Mouse (Mus musculus) midbrain, embryonic 15.5 days (tissue): ENCODE data around the gene Tns4. TPM values are rescaled to one million over a fixed set of nuclear protein-coding genes. Genes with fewer than 3 reads are reported as not detected.

Experiments
- ATAC-seq: fragments of 200-750 bp; cut with Nextera tagmentation; replicated peaks from 2 replicates; pipeline ENCODE4 v1.8.0; 2017; ENCODE audit warnings: moderate TSS enrichment
- H3K27ac ChIP-seq: fragments of 300-500 bp; sonication (generic); 2 replicates; pipeline ENCODE4 v1.5.1; 2015; ENCODE audit warnings: mild to moderate bottlenecking, inconsistent platforms
- H3K27me3 ChIP-seq: fragments of 300-500 bp; sonication (generic); replicated peaks from 2 replicates; pipeline ENCODE4 v1.6.1; 2015; ENCODE audit warnings: inconsistent platforms
- H3K36me3 ChIP-seq: fragments of 300-500 bp; sonication (generic); replicated peaks from 2 replicates; pipeline ENCODE4 v1.6.1; 2015; ENCODE audit warnings: inconsistent platforms
- H3K4me1 ChIP-seq: fragments of 300-500 bp; sonication (generic); 2 replicates; pipeline ENCODE4 v1.6.1; 2015; ENCODE audit warnings: inconsistent platforms
- H3K4me2 ChIP-seq: fragments of 300-500 bp; sonication (generic); 2 replicates; pipeline ENCODE4 v1.6.1; 2015; ENCODE audit warnings: inconsistent platforms, mild to moderate bottlenecking, moderate library complexity
- H3K4me3 ChIP-seq: fragments of 300-500 bp; sonication (generic); 2 replicates; pipeline ENCODE4 v1.5.1; 2015; ENCODE audit warnings: mild to moderate bottlenecking, inconsistent platforms
- H3K9ac ChIP-seq: fragments of 300-500 bp; sonication (generic); 2 replicates; pipeline ENCODE4 v1.6.1; 2015; ENCODE audit warnings: mild to moderate bottlenecking, inconsistent platforms
- H3K9me3 ChIP-seq: fragments of 300-500 bp; sonication (generic); 2 replicates; pipeline ENCODE4 v1.6.1; 2016; ENCODE audit warnings: inconsistent platforms
- WGBS: fragments of 180-500 bp; shearing (Covaris S2); methylation state at CpG from one replicate; pipeline ENCODE4 v1.1.7; 2015; ENCODE audit warnings: mixed read lengths; 5-methylcytosine and 5-hydroxymethylcytosine counted together
- polyA plus RNA-seq: library from polyadenylated mRNA; unstranded; fragments of >200 nt; fragmentation: Nextera tagmentation; extraction: Ambion mirVana; gene quantifications from 2 replicates; pipeline ENCODE4 v1.2.1, GENCODE M21; 2015

Gene Tns4
- polyA plus RNA-seq, 1 experiment from 2014 or later, result 0.09 TPM

GRCm38 (mm10) chr11:99080902-99081543 is 8.1 kb downstream of the Tns4 start:
- ATAC-seq, result no peak
- no peak overlapping the region for H3K9ac ChIP-seq
- H3K36me3 ChIP-seq, result no peaks in the 10 kb centered on the region
- no peak overlapping the region for H3K27ac ChIP-seq
- no peaks in the 10 kb centered on the region for H3K27me3 ChIP-seq
- 86% methylated on average over 9 of the region's 9 CpGs for WGBS
- no peaks in the 10 kb centered on the region for H3K4me1 ChIP-seq
- H3K9me3 ChIP-seq, result no peaks in the 10 kb centered on the region
- H3K4me2 ChIP-seq, result no peak overlapping the region
- H3K4me3 ChIP-seq, result no peak overlapping the region

- H3K27me3 ChIP-seq, result no peaks in the 10 kb centered on the region
- no peak overlapping the region for H3K27ac ChIP-seq
- no peaks in the 10 kb centered on the region for H3K36me3 ChIP-seq
- H3K9ac ChIP-seq, result no peak overlapping the region
- ATAC-seq, result no peak
- no peak overlapping the region for H3K4me2 ChIP-seq
- H3K4me1 ChIP-seq, result no peaks in the 10 kb centered on the region
- no peak overlapping the region for H3K4me3 ChIP-seq
- no peaks in the 10 kb centered on the region for H3K9me3 ChIP-seq
- WGBS, result 83% methylated on average over 8 of the region's 8 CpGs
These were observed 11.2 kb downstream of the Tns4 start for GRCm38 (mm10) chr11:99077869-99078268.

- no peak for ATAC-seq
- peaks cover under 1% of the 10 kb centered on the region; the same call in 1 of the 2 replicates for H3K4me1 ChIP-seq
- no peak overlapping the region for H3K4me2 ChIP-seq
- H3K4me3 ChIP-seq, result no peak overlapping the region
- H3K27me3 ChIP-seq, result no peaks in the 10 kb centered on the region
- H3K36me3 ChIP-seq, result no peaks in the 10 kb centered on the region
- no peak overlapping the region for H3K27ac ChIP-seq
- H3K9me3 ChIP-seq, result no peaks in the 10 kb centered on the region
- no peak overlapping the region for H3K9ac ChIP-seq
- 69% methylated on average over 5 of the region's 5 CpGs for WGBS
These were observed 12.3 kb downstream of the Tns4 start for GRCm38 (mm10) chr11:99076744-99077319.

GRCm38 (mm10) chr11:99073781-99074180 is 15.3 kb downstream of the Tns4 start:
- WGBS, result 69% methylated on average over 5 of the region's 5 CpGs
- no peak overlapping the region for H3K4me3 ChIP-seq
- H3K27me3 ChIP-seq, result no peaks in the 10 kb centered on the region
- peaks cover 4% of the 10 kb centered on the region; the same call in 1 of the 2 replicates for H3K4me1 ChIP-seq
- no peak overlapping the region for H3K27ac ChIP-seq
- H3K9me3 ChIP-seq, result no peaks in the 10 kb centered on the region
- no peak overlapping the region for H3K4me2 ChIP-seq
- H3K9ac ChIP-seq, result no peak overlapping the region
- no peak for ATAC-seq
- H3K36me3 ChIP-seq, result no peaks in the 10 kb centered on the region

GRCm38 (mm10) chr11:99071866-99072265 is 17.2 kb downstream of the Tns4 start:
- Histone ChIP-seq H3K4me2 (no peak overlapping the region), H3K27me3 (no peaks in the 10 kb centered on the region), H3K4me1 (peaks cover 4% of the 10 kb centered on the region; the same call in 1 of the 2 replicates), H3K27ac (no peak overlapping the region), H3K9ac (no peak overlapping the region), H3K9me3 (no peaks in the 10 kb centered on the region), H3K4me3 (no peak overlapping the region), H3K36me3 (no peaks in the 10 kb centered on the region)
- no peak for ATAC-seq
- WGBS, result 32% methylated on average over 6 of the region's 6 CpGs

- no peak overlapping the region for H3K4me2 ChIP-seq
- no peak for ATAC-seq
- H3K9ac ChIP-seq, result no peak overlapping the region
- no peaks in the 10 kb centered on the region for H3K9me3 ChIP-seq
- no peaks in the 10 kb centered on the region for H3K36me3 ChIP-seq
- no peak overlapping the region for H3K4me3 ChIP-seq
- H3K4me1 ChIP-seq, result peaks cover 4% of the 10 kb centered on the region; the same call in 1 of the 2 replicates
- WGBS, result 81% methylated on average over 5 of the region's 5 CpGs
- H3K27me3 ChIP-seq, result no peaks in the 10 kb centered on the region; the same call in 1 of the 2 replicates
- H3K27ac ChIP-seq, result no peak overlapping the region
These were observed 20.7 kb downstream of the Tns4 start for GRCm38 (mm10) chr11:99068455-99068854.

GRCm38 (mm10) chr11:99067591-99067990 is 21.5 kb downstream of the Tns4 start:
- no peaks in the 10 kb centered on the region for H3K9me3 ChIP-seq
- WGBS, result 89% methylated on average over 8 of the region's 8 CpGs
- no peak for ATAC-seq
- no peak overlapping the region for H3K4me2 ChIP-seq
- H3K36me3 ChIP-seq, result no peaks in the 10 kb centered on the region
- no peaks in the 10 kb centered on the region; the same call in 1 of the 2 replicates for H3K27me3 ChIP-seq
- no peak overlapping the region for H3K27ac ChIP-seq
- no peak overlapping the region for H3K9ac ChIP-seq
- H3K4me1 ChIP-seq, result peaks cover 8% of the 10 kb centered on the region; the same call in 1 of the 2 replicates
- no peak overlapping the region for H3K4me3 ChIP-seq

GRCm38 (mm10) chr11:99065979-99066378 is 23.1 kb downstream of the Tns4 start:
- no peak for ATAC-seq
- H3K27ac ChIP-seq, result no peak overlapping the region

GRCm38 (mm10) chr11:99065353-99065752 is 23.8 kb downstream of the Tns4 start:
- H3K4me1 ChIP-seq, result peaks cover 4% of the 10 kb centered on the region; the same call in 1 of the 2 replicates
- H3K4me3 ChIP-seq, result no peak overlapping the region
- no peak overlapping the region for H3K9ac ChIP-seq
- no peak for ATAC-seq
- no peaks in the 10 kb centered on the region; the same call in 1 of the 2 replicates for H3K27me3 ChIP-seq
- H3K27ac ChIP-seq, result no peak overlapping the region
- no peak overlapping the region for H3K4me2 ChIP-seq
- H3K36me3 ChIP-seq, result no peaks in the 10 kb centered on the region
- H3K9me3 ChIP-seq, result no peaks in the 10 kb centered on the region
- WGBS, result 68% methylated on average over 3 of the region's 3 CpGs

More at GRCm38 (mm10) chr11:99065979-99066378, 23.1 kb downstream of the Tns4 start:
- no peaks in the 10 kb centered on the region; the same call in 1 of the 2 replicates for H3K27me3 ChIP-seq
- no peak overlapping the region for H3K9ac ChIP-seq
- 24% methylated on average over 2 of the region's 2 CpGs for WGBS
- no peaks in the 10 kb centered on the region for H3K9me3 ChIP-seq
- no peak overlapping the region for H3K4me3 ChIP-seq
- peaks cover 4% of the 10 kb centered on the region; the same call in 1 of the 2 replicates for H3K4me1 ChIP-seq
- no peak overlapping the region for H3K4me2 ChIP-seq
- H3K36me3 ChIP-seq, result no peaks in the 10 kb centered on the region

GRCm38 (mm10) chr11:99063406-99064131 is 25.5 kb downstream of the Tns4 start:
- no peaks in the 10 kb centered on the region; the same call in 1 of the 2 replicates for H3K27me3 ChIP-seq
- H3K36me3 ChIP-seq, result no peaks in the 10 kb centered on the region
- peaks cover 4% of the 10 kb centered on the region; the same call in 1 of the 2 replicates for H3K4me1 ChIP-seq
- H3K9ac ChIP-seq, result no peak overlapping the region
- no peak overlapping the region for H3K4me2 ChIP-seq
- no peak overlapping the region for H3K27ac ChIP-seq
- H3K4me3 ChIP-seq, result no peak overlapping the region
- no peak for ATAC-seq
- WGBS, result 32% methylated on average over 8 of the region's 8 CpGs
- no peaks in the 10 kb centered on the region for H3K9me3 ChIP-seq

- Histone ChIP-seq H3K4me1 (peaks cover 4% of the 10 kb centered on the region; the same call in 1 of the 2 replicates), H3K27me3 (no peaks in the 10 kb centered on the region; the same call in 1 of the 2 replicates), H3K27ac (no peak overlapping the region), H3K36me3 (no peaks in the 10 kb centered on the region), H3K9ac (no peak overlapping the region), H3K4me3 (no peak overlapping the region), H3K9me3 (no peaks in the 10 kb centered on the region), H3K4me2 (no peak overlapping the region)
- no peak for ATAC-seq
- 81% methylated on average over 7 of the region's 7 CpGs for WGBS
These were observed 26.4 kb downstream of the Tns4 start for GRCm38 (mm10) chr11:99062661-99063060.

GRCm38 (mm10) chr11:99060435-99060834 is 28.7 kb downstream of the Tns4 start:
- H3K4me2 ChIP-seq, result no peak overlapping the region
- H3K36me3 ChIP-seq, result no peaks in the 10 kb centered on the region
- H3K9ac ChIP-seq, result no peak overlapping the region
- H3K27me3 ChIP-seq, result no peaks in the 10 kb centered on the region; the same call in 1 of the 2 replicates
- H3K4me3 ChIP-seq, result no peak overlapping the region
- H3K27ac ChIP-seq, result no peak overlapping the region
- 83% methylated on average over 3 of the region's 3 CpGs for WGBS
- ATAC-seq, result no peak
- no peaks in the 10 kb centered on the region for H3K9me3 ChIP-seq
- peaks cover 10% of the 10 kb centered on the region for H3K4me1 ChIP-seq
